8 mouse cellular contexts compared by ENCODE assay signal in genomic region chr4:82589345-82589890, GRCm38 (mm10).
A peak's percentile ranks its signal among the peaks of the same experiment; 100 is the strongest.
DNase-seq lines count a peak whose midpoint lies in the region; ATAC-seq and TF ChIP-seq lines count a peak whose summit lies in the region.

No protein-coding gene starts in this region.

- peak; percentile 68 for TF ChIP-seq CTCF in kidney, adult 2 months (conservative IDR thresholded peaks at IDR 0.05; ENCODE audit: insufficient read depth, insufficient read length, low read depth, low read length)

- no peaks in the 10 kb centered on the region for H3K9me3 ChIP-seq in liver, embryonic 11.5 days (ENCODE audit: control insufficient read depth, low read length)

- no peak overlapping the region for H3K9ac ChIP-seq in liver, embryonic 11.5 days (ENCODE audit: low read depth, low read length)

- H3K27me3 ChIP-seq in kidney, adult 2 months (replicated peaks; ENCODE audit: control insufficient read depth, insufficient read depth, low read length), result no peaks in the 10 kb centered on the region
- H3K27me3 ChIP-seq in liver, embryonic 11.5 days (replicated peaks; ENCODE audit: control insufficient read depth, insufficient read depth, low read length), result no peaks in the 10 kb centered on the region

- no peaks in the 10 kb centered on the region for H3K4me1 ChIP-seq in kidney, adult 2 months (ENCODE audit: control insufficient read depth, insufficient read depth, low read length)
- no peaks in the 10 kb centered on the region for H3K4me1 ChIP-seq in liver, embryonic 11.5 days (replicated peaks; ENCODE audit: control insufficient read depth, insufficient read depth, low read length)

- H3K27ac ChIP-seq in kidney, adult 2 months (ENCODE audit: insufficient read depth, low read depth, low read length), result no peak overlapping the region
- no peak overlapping the region for H3K27ac ChIP-seq in liver, embryonic 11.5 days (ENCODE audit: low read depth, low read length)

- no peak for TF ChIP-seq POLR2A in kidney, adult 2 months (IDR thresholded peaks at IDR 0.05; ENCODE audit: low read depth, low read length)

- no peak for ATAC-seq in liver, embryonic 11.5 days (replicated peaks; ENCODE audit: low FRiP score)
- no peak for ATAC-seq in inflammation-experienced regulatory T-cells, adult 6 months

- no peak overlapping the region for H3K4me3 ChIP-seq in kidney, adult 2 months (ENCODE audit: insufficient read depth, low read depth, low read length)
- H3K4me3 ChIP-seq in liver, embryonic 11.5 days (ENCODE audit: low read depth, low read length), result no peak overlapping the region

- H3K36me3 ChIP-seq in kidney, adult 2 months (ENCODE audit: control insufficient read depth, insufficient read depth, low read length), result no peaks in the 10 kb centered on the region
- no peaks in the 10 kb centered on the region for H3K36me3 ChIP-seq in liver, embryonic 11.5 days (ENCODE audit: control insufficient read depth, insufficient read depth, low read length)

- H3K4me2 ChIP-seq in liver, embryonic 11.5 days, result no peak overlapping the region

- WGBS in kidney, adult 2 months, result 32% methylated on average over 4 of the region's 4 CpGs
- WGBS in liver, embryonic 11.5 days, result 28% methylated on average over 4 of the region's 4 CpGs

- peak; percentile 56 for DNase-seq in layer of hippocampus, adult 11-12 months (ENCODE audit: low spot score)
- DNase-seq in layer of hippocampus, adult 9-10 months (ENCODE audit: low spot score), result no peak
- peak; percentile 83 to 87 for DNase-seq in cerebellum, postnatal 10 days
- peak; percentile 68 to 81 for DNase-seq in heart, adult 18-20 months
- peak; percentile 57 for DNase-seq in kidney, adult 2 months
- peak; percentile 48 for DNase-seq in liver, embryonic 11.5 days (ENCODE audit: low spot score)
- peak; percentile 82 for DNase-seq in retina, embryonic 14.5 days (ENCODE audit: low spot score)
